Mouse (Mus musculus) c-Kit-positive CD71-positive TER-119-negative erythroid progenitor cells, embryonic 14.5 days (primary cell): ENCODE results near the gene Mme.

Experiments used
- DNase-seq: peaks from one replicate; pipeline ENCODE4 v3.0.0-alpha.2; 2013; ENCODE audit warnings: low read depth

The Mme gene

DNA sequence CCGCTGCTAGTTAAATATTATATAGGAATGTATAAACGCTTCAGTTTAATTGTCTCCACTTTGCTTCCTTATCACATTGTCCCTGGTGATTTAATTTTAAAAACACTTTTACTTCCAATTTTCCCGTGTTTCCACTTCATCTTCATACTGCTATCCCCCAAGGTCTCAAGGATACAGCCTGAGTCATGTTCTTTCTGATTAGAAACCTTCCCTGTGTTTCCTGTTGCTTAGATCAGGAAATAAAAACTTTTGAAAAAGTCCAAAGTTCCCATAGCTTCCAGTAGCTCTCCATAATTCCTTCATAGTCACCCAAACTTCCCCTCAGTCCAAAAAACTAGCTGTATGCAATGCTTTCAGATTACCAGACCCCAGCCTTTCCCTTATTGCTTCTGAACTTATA, 109.4 kb downstream of the Mme start:
- DNase-seq, result no peak

DNA sequence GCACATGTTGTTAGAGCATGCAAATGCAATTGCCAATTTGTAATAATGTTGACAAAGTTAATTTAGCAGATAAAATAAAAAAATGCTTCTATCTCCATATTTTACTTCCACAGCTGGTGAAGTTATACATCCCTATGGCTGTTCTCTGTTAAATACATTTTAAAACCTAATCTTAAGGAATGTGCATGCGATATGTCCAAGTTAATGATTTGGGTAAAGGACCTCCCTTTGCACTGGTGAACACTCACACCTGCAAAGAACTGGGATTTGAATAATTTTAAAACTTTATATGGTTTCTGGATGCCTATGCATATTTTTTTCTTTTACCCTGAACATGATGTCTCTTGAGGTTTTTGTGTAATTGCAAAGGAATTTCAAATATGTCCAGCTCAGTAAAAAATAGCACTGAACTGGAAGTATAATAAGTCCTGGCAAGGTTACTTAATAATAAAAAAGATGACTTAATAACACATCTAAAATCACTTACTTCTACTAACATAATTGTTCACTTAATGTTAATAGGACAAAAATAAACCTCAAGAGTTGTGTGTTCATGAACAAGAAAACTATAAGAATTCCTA, 110.4 kb downstream of the Mme start:
- no peak for DNase-seq

GRCm38 (mm10) chr3:63359512-63359911, 118.2 kb downstream of the Mme start:
- no peak for DNase-seq

GRCm38 (mm10) chr3:63384989-63385388, 143.7 kb downstream of the Mme start:
- no peak for DNase-seq

GRCm38 (mm10) chr3:63390774-63391173, 149.4 kb downstream of the Mme start:
- DNase-seq, result no peak

DNA sequence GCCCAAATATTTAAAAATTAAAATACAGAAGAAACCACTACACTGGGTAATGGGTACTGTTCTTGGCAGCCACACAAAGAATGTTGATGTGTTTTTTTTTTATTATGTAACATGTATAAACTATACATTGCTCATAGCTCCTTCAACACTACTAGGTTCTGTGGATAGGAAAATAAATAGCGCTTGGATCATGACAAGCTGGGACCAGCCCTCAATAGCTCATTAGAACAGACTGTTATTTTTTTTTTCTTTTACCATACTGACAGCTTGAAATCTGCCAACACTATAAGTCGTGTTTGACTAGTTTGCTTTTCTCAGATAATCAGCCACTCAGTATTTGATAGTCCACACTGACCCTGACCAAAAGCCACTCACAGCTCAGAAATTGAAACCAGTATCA, 150.0 kb downstream of the Mme start:
- no peak for DNase-seq

- DNase-seq, result no peak
Observed at GRCm38 (mm10) chr3:63394424-63394941, 153.1 kb downstream of the Mme start.

DNA sequence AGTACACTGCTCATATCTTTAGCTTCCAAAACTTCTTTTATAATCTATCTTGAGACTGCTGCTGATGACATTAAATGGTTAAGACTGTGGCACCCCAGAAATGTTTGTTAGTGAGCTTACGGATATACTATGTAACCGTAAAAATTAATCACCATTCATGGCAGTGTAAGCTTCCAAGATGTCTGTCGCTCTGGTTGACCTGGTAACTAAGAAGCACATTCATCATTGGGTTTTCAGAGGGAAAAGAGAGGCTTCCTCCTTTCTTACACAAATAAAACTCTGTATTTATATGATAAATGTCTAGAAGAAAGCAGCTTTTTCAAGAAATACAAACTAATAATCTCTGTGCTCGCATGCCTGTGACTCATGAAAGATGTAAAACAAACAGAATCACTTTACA, 156.8 kb downstream of the Mme start:
- DNase-seq, result no peak

- no peak for DNase-seq
Observed at GRCm38 (mm10) chr3:63406438-63406837, 165.1 kb downstream of the Mme start.

GRCm38 (mm10) chr3:63411006-63411405, 169.7 kb downstream of the Mme start:
- no peak for DNase-seq

DNA sequence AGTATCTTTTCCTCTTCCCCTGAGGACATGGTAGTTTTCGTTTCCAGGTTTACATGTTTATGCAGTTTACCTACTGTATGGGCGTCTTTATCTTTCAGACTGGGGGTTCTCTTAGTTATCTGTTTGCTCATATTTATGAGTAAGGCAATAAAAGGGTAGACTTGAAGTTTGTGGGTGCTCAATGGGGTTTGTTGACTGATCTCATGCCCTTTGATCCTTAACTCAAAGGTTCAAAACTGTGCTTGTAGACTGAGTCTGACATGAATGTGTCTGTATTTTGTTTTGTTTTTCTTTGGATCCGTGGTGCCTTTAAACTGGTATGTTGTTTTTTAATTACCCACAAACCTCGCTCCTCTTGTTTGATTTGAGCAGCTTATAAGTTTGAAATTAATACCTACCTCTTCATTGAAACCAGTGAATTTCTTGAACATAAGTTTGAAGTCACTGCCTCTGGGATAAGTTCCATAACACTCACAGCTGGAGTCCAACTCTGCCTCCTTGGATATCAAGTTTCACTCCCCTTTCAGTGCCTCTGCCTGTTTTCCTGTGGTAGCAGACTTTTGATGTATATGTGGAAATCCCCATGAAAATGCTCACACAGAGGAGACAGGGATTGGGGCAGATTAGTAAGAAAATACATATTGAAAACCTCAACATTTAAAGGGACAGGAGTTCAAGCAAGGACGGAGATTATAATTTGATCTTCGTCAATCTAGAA, 171.0 kb downstream of the Mme start:
- no peak for DNase-seq

DNA sequence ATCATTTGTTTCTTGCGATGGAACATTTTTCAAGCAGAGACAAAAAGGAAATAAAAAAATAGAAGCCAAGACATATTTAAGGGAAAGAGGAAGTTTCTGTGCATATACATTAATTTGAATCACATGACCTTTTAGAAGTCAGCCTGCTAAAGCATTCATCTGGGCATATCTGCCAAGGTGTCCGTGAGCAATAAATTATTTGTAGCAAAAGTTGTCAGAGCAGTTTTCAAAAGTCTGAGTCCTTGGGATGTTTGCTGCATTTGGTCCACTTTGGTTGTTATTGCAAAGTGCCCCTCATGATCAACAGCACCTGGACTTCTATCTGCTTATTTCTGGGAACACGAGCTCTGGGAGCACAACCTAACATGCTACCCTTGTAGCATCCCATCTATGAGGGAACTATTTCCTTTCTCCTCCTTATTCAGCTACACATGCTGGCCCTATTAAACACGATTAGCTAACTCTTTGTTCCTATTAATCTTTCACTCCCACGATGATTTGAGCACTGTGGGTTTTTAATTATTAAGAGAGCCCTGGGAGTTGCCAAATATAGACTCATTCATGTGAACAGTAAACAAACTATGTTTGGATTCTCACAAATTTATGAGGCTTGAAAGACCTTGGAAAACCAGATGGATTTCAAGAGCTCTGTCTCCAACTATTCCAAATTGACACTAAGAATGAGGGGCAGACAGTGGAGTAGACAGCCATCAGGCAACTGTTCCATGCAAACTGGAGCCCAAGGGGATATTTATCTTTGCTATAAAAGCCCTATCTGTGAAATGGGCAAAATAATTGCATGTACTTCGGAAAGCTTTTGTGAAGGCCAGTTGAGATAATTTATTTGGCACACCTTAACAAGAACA, 171.9 kb downstream of the Mme start:
- DNase-seq, result no peak

DNA sequence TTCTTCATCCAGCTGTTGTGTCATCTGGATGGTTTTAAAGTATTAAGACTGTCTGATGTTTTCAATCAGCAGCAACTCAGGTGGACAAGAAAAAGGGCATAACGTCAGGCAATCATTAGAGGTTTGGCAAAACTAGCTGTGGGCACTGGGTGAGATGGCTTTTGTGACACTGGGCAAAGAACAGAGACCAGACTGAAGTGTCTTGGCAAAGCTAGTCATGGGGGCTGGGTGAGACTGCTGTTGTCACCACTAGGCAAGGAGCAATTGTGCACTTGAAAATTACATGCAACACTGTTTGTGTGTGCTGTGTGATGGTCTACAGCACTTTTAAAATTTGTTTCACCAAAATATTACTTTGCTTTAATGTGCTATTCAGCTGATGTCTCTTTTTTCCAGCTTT, 175.9 kb downstream of the Mme start:
- no peak for DNase-seq

DNA sequence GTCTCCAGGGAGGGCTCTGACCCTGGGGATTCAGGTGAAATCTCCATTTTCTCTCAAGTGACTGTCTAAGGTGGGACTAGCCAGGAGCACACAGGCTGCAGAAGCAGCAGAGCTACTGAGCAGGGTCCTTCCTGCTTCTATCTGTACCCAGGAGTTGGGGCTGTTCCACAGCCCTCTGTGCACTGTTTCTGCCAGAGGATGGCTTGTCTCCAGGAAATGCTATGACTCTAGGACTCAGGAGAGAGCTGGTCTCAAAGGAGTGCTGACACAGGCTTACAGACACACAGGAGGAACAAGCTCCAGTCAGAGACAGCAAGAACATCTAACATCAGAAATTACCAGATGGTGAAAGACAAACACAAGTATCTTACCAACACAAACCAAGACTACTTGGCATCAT, 176.4 kb downstream of the Mme start:
- DNase-seq, result no peak

GRCm38 (mm10) chr3:63423552-63423951, 182.2 kb downstream of the Mme start:
- no peak for DNase-seq
